9 mouse cellular contexts compared by ENCODE assay signal in the genomic region with DNA sequence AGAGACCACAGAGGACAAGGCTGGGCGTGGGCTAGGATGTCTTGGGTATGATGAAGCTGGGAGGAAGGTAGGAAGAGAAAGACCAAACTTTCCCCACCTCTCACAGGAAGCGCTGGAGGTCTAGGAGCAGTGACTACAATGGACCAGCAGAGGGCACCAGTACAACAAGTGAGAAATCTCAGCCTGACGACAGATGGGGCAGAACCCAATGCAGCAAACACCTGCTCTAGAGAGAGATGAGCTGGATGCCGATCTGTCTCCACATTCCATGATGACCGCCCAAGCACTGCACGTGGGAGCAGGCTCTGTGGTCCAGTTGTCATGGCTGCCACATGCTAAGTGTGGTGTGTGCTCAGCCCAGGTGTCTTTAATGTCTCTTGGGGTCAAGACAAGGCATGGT. TPM values are rescaled to one million over a fixed set of nuclear protein-coding genes. Genes with fewer than 3 reads are reported as not detected.
DNase-seq lines count a peak whose midpoint lies in the region; TF ChIP-seq lines count a peak whose summit lies in the region.
"Had no signal": no experiment of that assay in that cellular context is flagged by ENCODE, and none has a peak within 500 bp of the region (broad histone marks: within the 10 kb centered on the region; RNA-seq: fewer than 3 reads in every experiment).

No protein-coding gene starts in this region.

- no peak overlapping the region for H3K27ac ChIP-seq in heart, adult 2 months
- H3K27ac ChIP-seq: macrophage had no signal

- no peak overlapping the region for H3K4me3 ChIP-seq in heart, adult 2 months

- TF ChIP-seq EP300 in heart, adult 2 months (IDR thresholded peaks at IDR 0.05; ENCODE audit: insufficient read depth, low read depth, low read length), result no peak

- no peak overlapping the region for H3K9ac ChIP-seq in heart, adult 2 months (ENCODE audit: low read depth, low read length)

- intact Hi-C loops in heart, adult 2 months (cut with DNase I), result loop anchor here (1.0 kb wide), 1 partner anchor 55 kb away; no protein-coding TSS in a partner anchor

- no peaks in the 10 kb centered on the region for H3K27me3 ChIP-seq in heart, adult 2 months (ENCODE audit: control insufficient read depth, insufficient read depth, low read length)

- WGBS in heart, adult 2 months, result 4% methylated on average over 6 of the region's 6 CpGs

- no peaks in the 10 kb centered on the region for H3K36me3 ChIP-seq in heart, adult 2 months (ENCODE audit: control insufficient read depth, insufficient read depth, low read length)

- TF ChIP-seq CTCF in heart, adult 2 months (IDR thresholded peaks at IDR 0.05), result peak; percentile 80

- peaks cover 1% of the 10 kb centered on the region; the same call in 1 of the 2 replicates for H3K4me1 ChIP-seq in heart, adult 2 months (ENCODE audit: control insufficient read depth, insufficient read depth, low read length)

- no peaks in the 10 kb centered on the region for H3K79me2 ChIP-seq in heart, adult 2 months (replicated peaks; ENCODE audit: control insufficient read depth, insufficient read depth, low read length)

- peak; percentile 17 to 33 for DNase-seq in heart, adult 2 months
- no peak for DNase-seq in heart, adult 11 months
- DNase-seq in adrenal gland, postnatal 10 days, result peak; percentile 64
- peak; percentile 83 for DNase-seq in embryo, embryonic 11 days
- peak; percentile 63 for DNase-seq in heart, postnatal 4 days
- peak; percentile 53 to 67 for DNase-seq in layer of hippocampus, adult 8-10 months (ENCODE audit: low spot score in 2 of 2)
- peak; percentile 54 for DNase-seq in lung, postnatal 36 days
- DNase-seq in right cerebral cortex, adult 2 months (ENCODE audit: low spot score in 2 of 2), result peak; percentile 66 to 78

- TF ChIP-seq POLR2A in heart, adult 2 months (IDR thresholded peaks at IDR 0.05; ENCODE audit: insufficient read depth, low read depth, low read length), result no peak

RNA-seq across cellular contexts. Expression of gene Pcsk9, which starts 10.1 kb away (rescaled TPM):
- total RNA-seq in heart, adult 2 months (2021), result not detected
- 0.02 TPM in 1 of 2 replicates, not detected in the other for polyA plus RNA-seq in heart, adult 2 months (2012; rRNA removed)
- 1 to 10 TPM in 1 of 2 experiments, under 1 TPM in 1; 0.94 to 1.1 TPM for total RNA-seq in adrenal gland, postnatal 10 days (2021)
- not detected for total RNA-seq in heart, postnatal 4 days (2021)
- total RNA-seq in layer of hippocampus, adult 8-10 months (2022), result under 1 TPM in 3 of 4 experiments, not detected in 1; 0.11 to 0.16 (median 0.13) TPM
- polyA plus RNA-seq: macrophage had no signal

RNA-seq across cellular contexts. Expression of gene Bsnd, which starts 17.8 kb away (rescaled TPM):
- total RNA-seq in heart, adult 2 months (2021), result not detected
- not detected in 2 replicates for polyA plus RNA-seq in heart, adult 2 months (2012; rRNA removed)
- total RNA-seq in adrenal gland, postnatal 10 days (2021), result not detected
- not detected for total RNA-seq in heart, postnatal 4 days (2021)
- not detected for total RNA-seq in layer of hippocampus, adult 8-10 months (2022)
- polyA plus RNA-seq: macrophage had no signal
